Mouse (Mus musculus): ENCODE data around the gene Gnb2.
A peak's percentile ranks its signal among the peaks of the same experiment; 100 is the strongest.

Gnb2 gene

GRCm38 (mm10) chr5:137519691-137520550, 13.4 kb downstream of the Gnb2 start:
- no peak for DNase-seq (ENCODE audit: low spot score in 2 of 2)

GRCm38 (mm10) chr5:137518436-137518835, 14.9 kb downstream of the Gnb2 start, which contains the start of gene Gigyf1:
Gene Gigyf1, plus strand, starts transcription at chr5:137518548.
- DNase-seq (ENCODE audit: low spot score in 2 of 2): no peak

GRCm38 (mm10) chr5:137514811-137515210, 18.5 kb downstream of the Gnb2 start:
- no peak for DNase-seq (ENCODE audit: low spot score in 2 of 2)

GRCm38 (mm10) chr5:137513951-137514721, 19.2 kb downstream of the Gnb2 start:
- no peak for DNase-seq (ENCODE audit: low spot score in 2 of 2)

- DNase-seq (ENCODE audit: low spot score in 2 of 2): no peak
Observed at GRCm38 (mm10) chr5:137512847-137513794, 20.2 kb downstream of the Gnb2 start.

- DNase-seq (ENCODE audit: low spot score in 2 of 2): no peak
Observed at GRCm38 (mm10) chr5:137511706-137512105, 21.6 kb downstream of the Gnb2 start.

- no peak for DNase-seq (ENCODE audit: low spot score in 2 of 2)
Observed at GRCm38 (mm10) chr5:137510573-137511390, 22.5 kb downstream of the Gnb2 start.

GRCm38 (mm10) chr5:137510014-137510501, 23.3 kb downstream of the Gnb2 start:
- DNase-seq (ENCODE audit: low spot score in 2 of 2): peak; percentile 56 to 65

GRCm38 (mm10) chr5:137504041-137504440, 29.3 kb downstream of the Gnb2 start:
- no peak for DNase-seq (ENCODE audit: low spot score in 2 of 2)

GRCm38 (mm10) chr5:137502667-137503110, 30.6 kb downstream of the Gnb2 start:
- DNase-seq (ENCODE audit: low spot score in 2 of 2): peak; percentile 51 to 69

GRCm38 (mm10) chr5:137501709-137502666, 31.3 kb downstream of the Gnb2 start, which contains the start of gene Pop7:
Gene Pop7, minus strand, starts transcription at chr5:137502518.
- peak; percentile 99 to 100 for DNase-seq (ENCODE audit: low spot score in 2 of 2)

GRCm38 (mm10) chr5:137500186-137500585, 33.1 kb downstream of the Gnb2 start:
- DNase-seq (ENCODE audit: low spot score in 2 of 2): no peak

GRCm38 (mm10) chr5:137493831-137494230, 39.5 kb downstream of the Gnb2 start:
- DNase-seq (ENCODE audit: low spot score in 2 of 2): no peak

- DNase-seq (ENCODE audit: low spot score in 2 of 2): no peak
Observed at GRCm38 (mm10) chr5:137491559-137491958, 41.8 kb downstream of the Gnb2 start.

GRCm38 (mm10) chr5:137487616-137488015, 45.7 kb downstream of the Gnb2 start:
- DNase-seq (ENCODE audit: low spot score in 2 of 2): no peak

GRCm38 (mm10) chr5:137485851-137486155, 47.5 kb downstream of the Gnb2 start:
- no peak for DNase-seq (ENCODE audit: low spot score in 2 of 2)

GRCm38 (mm10) chr5:137485071-137485850, 48.0 kb downstream of the Gnb2 start:
- no peak for DNase-seq (ENCODE audit: low spot score in 2 of 2)

- DNase-seq (ENCODE audit: low spot score in 2 of 2): no peak
Observed at GRCm38 (mm10) chr5:137481897-137482296, 51.4 kb downstream of the Gnb2 start.

GRCm38 (mm10) chr5:137481138-137481537, 52.2 kb downstream of the Gnb2 start:
- DNase-seq (ENCODE audit: low spot score in 2 of 2): peak; percentile 62 to 80

All from frontal cortex, postnatal 25 days (tissue).